Mouse (Mus musculus) liver, embryonic 12.5 days (tissue): ENCODE measurements around the gene Plekhb1. TPM values are rescaled to one million over a fixed set of nuclear protein-coding genes. Genes with fewer than 3 reads are reported as not detected.
A peak's percentile ranks its signal among the peaks of the same experiment; 100 is the strongest.

Source experiments
- ATAC-seq: fragments of 200-750 bp; cut with Nextera tagmentation; 2 replicates; pipeline ENCODE4 v1.8.0; 2017; ENCODE audit warnings: moderate number of reproducible peaks, mild to moderate bottlenecking, moderate library complexity
- H3K27ac ChIP-seq: fragments of 300-500 bp; sonication (generic); 2 replicates; pipeline ENCODE4 v1.5.1; 2016; ENCODE audit warnings: mild to moderate bottlenecking
- H3K27me3 ChIP-seq: fragments of 300-500 bp; sonication (generic); replicated peaks from 2 replicates; pipeline ENCODE4 v1.6.1; 2016; ENCODE audit warnings: mild to moderate bottlenecking, moderate library complexity
- H3K36me3 ChIP-seq: fragments of 300-500 bp; sonication (generic); 2 replicates; pipeline ENCODE4 v1.6.1; 2016; ENCODE audit warnings: mild to moderate bottlenecking, moderate library complexity
- H3K4me1 ChIP-seq: fragments of 300-500 bp; sonication (generic); 2 replicates; pipeline ENCODE4 v1.6.1; 2016
- H3K4me2 ChIP-seq: fragments of 300-500 bp; sonication (generic); 2 replicates; pipeline ENCODE4 v1.6.1; 2016; ENCODE audit warnings: mild to moderate bottlenecking, moderate library complexity
- H3K4me3 ChIP-seq: fragments of 300-500 bp; sonication (generic); 2 replicates; pipeline ENCODE4 v1.5.1; 2016; ENCODE audit warnings: mild to moderate bottlenecking, moderate library complexity
- H3K9ac ChIP-seq: fragments of 300-500 bp; sonication (generic); 2 replicates; pipeline ENCODE4 v1.6.1; 2016; ENCODE audit warnings: mild to moderate bottlenecking, moderate library complexity
- H3K9me3 ChIP-seq: fragments of 300-500 bp; sonication (generic); replicated peaks from 2 replicates; pipeline ENCODE4 v1.6.1; 2016; ENCODE audit warnings: mild to moderate bottlenecking, moderate library complexity
- WGBS: fragments of 180-500 bp; shearing (Covaris S2); methylation state at CpG from one replicate; pipeline ENCODE4 v1.1.7; 2016; ENCODE audit not compliant: insufficient replicate concordance; 5-methylcytosine and 5-hydroxymethylcytosine counted together
- polyA plus RNA-seq: library from polyadenylated mRNA; unstranded; fragments of >200 nt; fragmentation: Nextera tagmentation; extraction: Ambion mirVana; gene quantifications from 2 replicates; pipeline ENCODE4 v1.2.1, GENCODE M21; 2016

Plekhb1 gene
- polyA plus RNA-seq, 1 experiment from 2014 or later = 0.43 TPM

- H3K4me3 ChIP-seq = peak within 1 kb of the TSS; percentile 98
- H3K9ac ChIP-seq = peak within 1 kb of the TSS; percentile 99
- WGBS = 1% methylated on average over 43 of the region's 43 CpGs
- H3K36me3 ChIP-seq = no peaks in the 10 kb centered on the region
- H3K4me1 ChIP-seq = peaks cover 22% of the 10 kb centered on the region
- ATAC-seq = peak; percentile 28
- H3K9me3 ChIP-seq = no peaks in the 10 kb centered on the region
- 0 out of 2 replicates have a peak, but pooled peaks cover 8% of the 10 kb centered on the region for H3K27me3 ChIP-seq
- peak within 1 kb of the TSS; percentile 77 for H3K4me2 ChIP-seq
- peak within 1 kb of the TSS; percentile 100 for H3K27ac ChIP-seq
These were observed 54.0 kb downstream of the Plekhb1 start, which contains the start of gene Mrpl48 for GRCm38 (mm10) chr7:100608130-100608741. Gene Mrpl48 (minus strand): TSS chr7:100608301.

GRCm38 (mm10) chr7:100607214-100608129 lies 54.7 kb downstream of the Plekhb1 start, which contains the start of gene Rab6a:
Gene Rab6a (plus strand): TSS chr7:100607410.
- H3K9ac ChIP-seq = peak within 1 kb of the TSS; percentile 99

GRCm38 (mm10) chr7:100600211-100600610 lies 62.0 kb downstream of the Plekhb1 start:
- Histone ChIP-seq H3K9ac (no peak overlapping the region), H3K27ac (no peak overlapping the region), H3K4me3 (no peak overlapping the region), H3K4me1 (no peaks in the 10 kb centered on the region), H3K9me3 (no peaks in the 10 kb centered on the region), H3K36me3 (no peaks in the 10 kb centered on the region), H3K27me3 (peaks cover 8% of the 10 kb centered on the region; the same call in 1 of the 2 replicates), H3K4me2 (no peak overlapping the region)
- no peak for ATAC-seq
- 44% methylated on average over 5 of the region's 5 CpGs for WGBS

More at GRCm38 (mm10) chr7:100607214-100608129, 54.7 kb downstream of the Plekhb1 start, which contains the start of gene Rab6a:
- Histone ChIP-seq H3K9me3 (no peaks in the 10 kb centered on the region), H3K27ac (peak within 1 kb of the TSS; percentile 100), H3K36me3 (no peaks in the 10 kb centered on the region), H3K27me3 (0 out of 2 replicates have a peak, but pooled peaks cover 8% of the 10 kb centered on the region), H3K4me2 (peak within 1 kb of the TSS; percentile 77), H3K4me3 (peak within 1 kb of the TSS; percentile 98), H3K4me1 (peaks cover 22% of the 10 kb centered on the region)
- under 1% methylated on average over 104 of the region's 105 CpGs for WGBS
- peak; percentile 94 for ATAC-seq

- Histone ChIP-seq H3K9ac (no peak overlapping the region), H3K27me3 (no peaks in the 10 kb centered on the region), H3K36me3 (no peaks in the 10 kb centered on the region), H3K9me3 (no peaks in the 10 kb centered on the region), H3K27ac (no peak overlapping the region), H3K4me3 (no peak overlapping the region), H3K4me2 (no peak overlapping the region), H3K4me1 (0 out of 2 replicates have a peak, but pooled peaks cover 11% of the 10 kb centered on the region)
- no peak for ATAC-seq
These were observed 68.9 kb downstream of the Plekhb1 start for GRCm38 (mm10) chr7:100593349-100593748.

Other genes with a start within 250 kb of the Plekhb1 start
- gene Ucp3, start 189.4 kb downstream of the Plekhb1 start, polyA plus RNA-seq = 0.10 TPM in 1 of 2 replicates, not detected in the other
- gene Ucp2, start 169.1 kb downstream of the Plekhb1 start, polyA plus RNA-seq = 814 and 842 TPM in 2 replicates
- 2.5 TPM in 2 replicates for gene Dnajb13, start 147.5 kb downstream of the Plekhb1 start, polyA plus RNA-seq
- gene Coa4, start 125.3 kb downstream of the Plekhb1 start, polyA plus RNA-seq = 15.1 and 18.1 TPM in 2 replicates
- gene Rab6a, start 55.0 kb downstream of the Plekhb1 start, polyA plus RNA-seq = 60.7 and 62.0 TPM in 2 replicates
- 53.2 and 56.3 TPM in 2 replicates for gene Mrpl48, start 54.1 kb downstream of the Plekhb1 start, polyA plus RNA-seq
- gene Fam168a, start 44.2 kb upstream of the Plekhb1 start, polyA plus RNA-seq = 7.1 and 8.9 TPM in 2 replicates
- 17.8 and 18.2 TPM in 2 replicates for gene Relt, start 201.0 kb upstream of the Plekhb1 start, polyA plus RNA-seq